Mouse (Mus musculus): ENCODE measurements around the gene Trim62.

Trim62 gene

DNA sequence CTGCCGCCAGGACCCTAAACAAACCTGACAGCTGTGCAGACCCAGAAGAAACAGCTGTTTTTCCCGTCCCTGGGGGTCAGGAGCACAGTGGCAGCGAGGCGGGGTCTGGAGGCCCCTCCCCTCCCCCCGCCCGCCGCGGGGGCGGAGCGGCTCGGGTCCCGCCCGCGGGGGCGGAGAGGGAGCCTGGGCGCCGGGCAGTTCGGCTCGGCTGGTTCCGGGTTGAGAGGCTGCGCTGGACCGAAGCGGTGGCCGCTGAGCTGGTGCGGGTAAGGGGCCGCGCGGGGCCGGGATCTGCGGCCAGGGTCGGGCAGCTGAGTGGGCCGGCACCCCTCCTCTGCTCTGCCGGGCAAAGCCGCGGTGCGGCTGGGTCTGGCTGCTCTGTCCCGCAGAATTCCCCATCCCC lies at the start of gene Trim62:
Gene Trim62, plus strand, starts transcription at position 202 of the 403 bp plus-strand sequence.
- peak; percentile 88 to 91 for DNase-seq

GRCm38 (mm10) chr4:128838202-128838601 lies 45.2 kb upstream of the Trim62 start:
- DNase-seq = no peak

- DNase-seq = peak; percentile 71 to 82
Measured at GRCm38 (mm10) chr4:128839811-128840738, 43.3 kb upstream of the Trim62 start.

DNA sequence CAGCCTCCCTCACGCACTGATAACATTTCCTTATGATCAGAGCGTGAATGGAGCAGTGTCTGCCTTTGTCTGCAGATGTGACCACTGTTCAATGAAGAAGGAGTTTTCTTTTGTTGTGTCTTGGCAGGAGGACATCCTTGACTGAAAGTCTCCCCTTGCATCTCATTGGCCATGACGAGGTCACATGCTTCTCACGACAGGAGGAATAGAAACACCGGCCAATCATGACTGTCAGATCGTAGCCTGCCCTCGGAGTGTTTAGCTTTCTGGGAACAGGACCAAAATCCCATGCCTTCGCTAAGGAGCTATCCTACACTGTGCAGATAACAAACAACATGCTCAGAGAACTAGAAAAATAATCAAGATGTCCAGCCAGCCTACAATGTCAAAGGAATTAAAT lies 42.1 kb upstream of the Trim62 start:
- peak in 1 of 2 experiments; percentile 46 for DNase-seq

GRCm38 (mm10) chr4:128844566-128844965 lies 38.8 kb upstream of the Trim62 start:
- no peak for DNase-seq

GRCm38 (mm10) chr4:128845367-128845973 lies 37.9 kb upstream of the Trim62 start:
- no peak for DNase-seq

DNA sequence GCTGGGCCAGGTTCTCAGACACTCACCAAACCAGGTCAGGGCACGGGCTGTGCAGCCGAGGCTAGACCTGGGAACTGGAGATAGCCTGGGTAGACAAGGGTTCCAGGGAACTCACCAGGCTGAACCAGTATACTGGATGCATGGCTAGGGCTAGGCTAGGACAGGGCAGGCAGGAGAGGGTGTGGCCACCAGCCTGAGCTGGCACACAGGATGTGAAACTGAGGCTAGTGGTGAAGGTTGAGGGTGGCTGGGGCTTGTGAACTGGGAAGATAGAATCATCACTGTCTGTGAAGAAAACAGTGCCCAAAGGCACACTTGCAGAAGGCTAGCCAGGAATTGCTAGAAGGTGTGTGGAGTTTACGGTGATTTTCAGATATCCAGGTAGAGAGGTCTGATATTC lies 34.4 kb upstream of the Trim62 start:
- DNase-seq = no peak

DNA sequence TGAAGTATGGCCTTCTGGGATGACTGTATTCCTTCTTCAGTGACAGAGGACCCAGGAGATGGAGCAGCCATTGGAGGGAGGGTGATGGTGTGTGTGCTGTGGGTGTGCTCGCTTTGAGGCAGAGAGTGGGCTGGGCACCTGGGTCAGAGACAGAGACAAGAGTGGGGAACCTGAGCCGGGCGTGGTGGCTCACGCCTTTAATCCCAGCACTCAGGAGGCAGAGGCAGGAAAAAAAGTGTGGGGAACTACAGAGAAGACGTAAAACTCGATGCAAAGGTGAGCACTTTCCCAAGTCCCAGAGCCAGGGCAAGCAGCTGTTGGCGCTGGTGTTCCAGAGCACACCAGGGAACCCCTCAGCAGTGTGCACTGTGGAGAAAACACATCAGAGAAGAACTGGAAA lies 33.7 kb upstream of the Trim62 start:
- no peak for DNase-seq

DNA sequence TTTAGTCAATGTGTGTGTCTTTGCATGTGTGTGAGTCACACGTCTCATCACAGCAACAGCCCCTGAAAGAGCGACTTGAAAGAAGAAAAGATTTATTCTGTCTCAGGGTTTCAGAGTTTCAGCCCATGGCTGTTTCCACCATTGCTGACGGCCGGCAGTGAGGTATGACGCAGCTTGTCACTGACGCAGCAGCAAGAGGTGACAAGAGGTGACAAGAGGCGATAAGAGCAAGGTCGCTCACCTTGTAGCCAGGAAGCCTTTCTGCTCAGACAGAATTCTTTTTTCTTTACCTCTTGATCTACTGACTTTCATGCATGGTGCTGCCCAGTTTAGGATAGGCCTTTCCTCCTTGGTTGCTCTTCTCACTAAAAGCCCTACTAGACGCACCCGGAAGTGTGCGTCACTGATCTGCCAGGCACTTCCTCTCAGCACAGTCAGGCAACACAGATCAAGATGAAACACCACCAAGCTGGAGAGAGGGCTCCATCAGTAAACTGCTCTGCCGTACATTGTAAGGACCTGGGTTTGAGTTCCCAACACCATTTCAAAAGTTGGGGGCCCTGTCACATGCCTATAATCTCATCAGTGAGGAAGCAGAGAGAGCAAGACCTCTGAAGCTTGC lies 31.0 kb upstream of the Trim62 start:
- DNase-seq = no peak

DNA sequence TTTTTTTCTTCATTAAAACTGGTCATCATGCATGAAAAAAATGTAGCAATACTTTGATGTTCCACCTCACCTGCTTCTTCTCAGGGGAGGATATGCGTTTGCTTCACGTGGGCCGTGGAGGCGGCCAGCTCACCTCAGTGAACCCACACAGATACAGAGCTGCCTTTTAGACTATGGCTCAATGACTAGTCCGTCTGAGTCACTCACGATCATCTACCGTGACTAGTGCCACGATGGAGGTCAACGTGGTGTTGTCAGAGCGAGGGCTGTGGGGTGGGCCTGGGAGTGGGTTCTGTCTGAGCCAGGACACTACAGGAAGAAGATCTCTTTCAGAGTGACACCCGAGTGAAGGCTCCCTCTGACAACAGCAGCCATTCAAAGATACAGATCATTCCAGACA lies 30.3 kb upstream of the Trim62 start:
- DNase-seq = no peak

GRCm38 (mm10) chr4:128855613-128856040 lies 27.8 kb upstream of the Trim62 start:
- peak; percentile 86 to 89 for DNase-seq

GRCm38 (mm10) chr4:128857212-128857611 lies 26.2 kb upstream of the Trim62 start:
- DNase-seq = no peak

- DNase-seq = peak; percentile 73 to 84
Measured at GRCm38 (mm10) chr4:128858226-128858625, 25.2 kb upstream of the Trim62 start.

- DNase-seq = no peak
Measured at GRCm38 (mm10) chr4:128858878-128859277, 24.5 kb upstream of the Trim62 start.

- no peak for DNase-seq
Measured at GRCm38 (mm10) chr4:128872992-128873391, 10.4 kb upstream of the Trim62 start.

GRCm38 (mm10) chr4:128874062-128874461 lies 9.3 kb upstream of the Trim62 start:
- DNase-seq = no peak

DNA sequence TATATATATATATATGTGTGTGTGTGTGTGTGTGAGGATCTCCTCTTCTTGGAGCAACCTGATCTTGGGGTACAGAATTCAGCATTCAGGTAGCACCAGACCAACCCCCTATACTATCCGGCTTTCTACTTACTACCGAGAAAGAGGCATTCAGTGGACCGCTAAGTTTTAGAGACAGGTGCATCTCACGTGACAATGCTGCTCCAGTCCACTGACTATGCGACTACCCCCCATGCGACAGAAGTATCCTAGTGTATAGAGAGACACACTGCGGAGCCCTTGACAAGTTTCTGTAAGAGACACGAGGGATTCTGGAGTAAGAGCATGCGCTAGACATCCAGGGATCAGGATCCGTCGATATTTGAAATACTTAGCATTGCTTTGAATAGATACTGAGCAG lies 7.9 kb upstream of the Trim62 start:
- DNase-seq = no peak

- no peak for DNase-seq
Measured at GRCm38 (mm10) chr4:128877520-128877919, 5.9 kb upstream of the Trim62 start.

DNA sequence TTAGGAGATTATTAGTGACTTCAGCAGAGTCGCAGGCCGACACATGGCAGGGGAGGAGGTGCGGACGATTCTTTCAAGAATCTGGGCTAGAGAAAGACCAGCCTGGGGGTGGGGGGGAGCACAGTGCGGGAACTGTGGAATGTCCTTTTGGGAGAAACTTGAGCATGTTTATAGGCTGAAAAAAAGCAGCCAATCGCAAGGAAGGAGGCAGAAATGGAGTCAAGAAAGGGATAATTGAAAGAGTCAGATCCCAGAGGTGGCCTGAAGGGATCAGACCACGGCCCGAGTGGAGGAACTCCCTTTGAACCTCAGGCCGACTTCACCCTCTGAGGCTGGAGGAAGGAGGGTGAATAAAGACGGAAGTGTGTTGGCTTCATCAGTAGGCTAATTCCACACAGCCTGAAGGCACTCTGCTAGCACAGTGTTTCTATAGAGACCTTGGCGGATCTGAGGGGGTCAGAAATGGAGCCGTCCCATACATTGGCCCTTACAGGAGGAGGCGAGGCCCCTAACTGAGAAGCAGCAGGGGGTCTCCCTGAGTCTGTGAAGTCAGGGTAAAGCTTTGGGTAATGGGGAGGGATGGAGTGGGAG lies 4.4 kb upstream of the Trim62 start:
- DNase-seq = no peak

- DNase-seq = peak; percentile 53 to 64
Measured at GRCm38 (mm10) chr4:128883801-128884710, 676 bp downstream of the Trim62 start.

- no peak for DNase-seq
Measured at GRCm38 (mm10) chr4:128884711-128885095, 1.3 kb downstream of the Trim62 start.

DNA sequence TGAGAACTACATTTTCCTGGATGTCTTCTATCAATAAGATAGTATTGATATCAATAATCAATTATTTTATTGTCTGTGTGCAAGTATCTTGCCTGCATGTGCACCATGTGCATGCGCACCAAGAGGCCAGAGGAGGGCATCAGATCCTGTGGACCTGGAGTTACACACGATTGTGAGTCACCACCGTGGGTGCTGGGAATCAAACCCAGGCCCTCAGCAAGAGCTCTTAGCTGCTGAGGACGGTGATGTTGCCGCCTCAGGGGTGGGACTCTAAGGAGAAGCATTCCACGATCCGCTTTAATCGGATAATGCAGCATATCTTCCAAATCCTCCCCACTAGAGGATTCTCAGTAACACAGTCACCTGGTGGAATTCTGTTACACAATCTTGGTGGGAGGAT lies 2.2 kb downstream of the Trim62 start:
- DNase-seq = no peak

Measured in lung, postnatal 4 days (tissue).